Mouse (Mus musculus): ENCODE measurements around the gene Myrip. TPM values are rescaled to one million over a fixed set of nuclear protein-coding genes. Genes with fewer than 3 reads are reported as not detected.

Myrip gene
- polyA plus RNA-seq, 1 experiment from 2014 or later = 0.89 TPM

Other genes starting within 250 kb of the Myrip start
- gene Cx3cr1, start 231.6 kb upstream of the Myrip start, polyA plus RNA-seq (2014; fragmentation: Nextera tagmentation; extraction: Ambion mirVana) = 2.5 and 3.9 TPM in 2 replicates
- not detected in 2 replicates for gene Ccr8, start 209.4 kb upstream of the Myrip start, polyA plus RNA-seq (2014; fragmentation: Nextera tagmentation; extraction: Ambion mirVana)
- gene Slc25a38, start 191.1 kb upstream of the Myrip start, polyA plus RNA-seq (2014; fragmentation: Nextera tagmentation; extraction: Ambion mirVana) = 38.6 and 42.4 TPM in 2 replicates
- gene Rpsa, start 173.8 kb upstream of the Myrip start, polyA plus RNA-seq (2014; fragmentation: Nextera tagmentation; extraction: Ambion mirVana) = 1,255 and 1,755 TPM in 2 replicates
- 0.17 and 0.20 TPM in 2 replicates for gene Mobp, start 151.8 kb upstream of the Myrip start, polyA plus RNA-seq (2014; fragmentation: Nextera tagmentation; extraction: Ambion mirVana)
- gene Eif1b, start 190.7 kb downstream of the Myrip start, polyA plus RNA-seq (2014; fragmentation: Nextera tagmentation; extraction: Ambion mirVana) = 454 and 479 TPM in 2 replicates
- 1.1 and 1.5 TPM in 2 replicates for gene Entpd3, start 238.3 kb downstream of the Myrip start, polyA plus RNA-seq (2014; fragmentation: Nextera tagmentation; extraction: Ambion mirVana)

Measured in forebrain, embryonic 14.5 days (tissue).